Mouse (Mus musculus): ENCODE results near the gene Nrxn1. TPM values are rescaled to one million over a fixed set of nuclear protein-coding genes. Genes with fewer than 3 reads are reported as not detected.

Nrxn1 gene
- total and polyA plus RNA-seq, 3 experiments: not detected

- TF ChIP-seq MEF2A (IDR thresholded peaks at IDR 0.05; ENCODE audit: extremely low read depth, insufficient replicate concordance, low read depth, low read length, poor library complexity, severe bottlenecking) (no peak), USF1 (IDR thresholded peaks at IDR 0.05; ENCODE audit: low read depth, low read length) (no peak), JUND (IDR thresholded peaks at IDR 0.05; ENCODE audit: low read depth, low read length) (no peak), RAD21 (IDR thresholded peaks at IDR 0.05; ENCODE audit: low read depth, low read length) (no peak), KAT2A (conservative IDR thresholded peaks at IDR 0.05; ENCODE audit: low read depth, low read length) (no peak), POLR2AphosphoS5 (IDR thresholded peaks at IDR 0.05; ENCODE audit: borderline replicate concordance, low read depth, low read length) (no peak), MYB (IDR thresholded peaks at IDR 0.05; ENCODE audit: low read depth, low read length) (no peak), CHD1 (IDR thresholded peaks at IDR 0.05; ENCODE audit: low read depth, low read length) (no peak), E2F4 (IDR thresholded peaks at IDR 0.05; ENCODE audit: borderline replicate concordance, low read depth, low read length) (no peak), RCOR1 (IDR thresholded peaks at IDR 0.05; ENCODE audit: low read depth, low read length) (no peak)
- DNase-seq (ENCODE audit: low read depth, low spot score): no peak
- H3K27ac ChIP-seq (ENCODE audit: control insufficient read depth, low read depth, low read length): no peak overlapping the region
- H3K36me3 ChIP-seq (ENCODE audit: control insufficient read depth in 1 of 2, insufficient read depth in 2 of 2, low read length in 2 of 2): no peaks in the 10 kb centered on the region
- H3K9me3 ChIP-seq (replicated peaks; ENCODE audit: insufficient read depth, low read length): no peaks in the 10 kb centered on the region
- no peak overlapping the region for H3K4me3 ChIP-seq (ENCODE audit: control insufficient read depth in 1 of 2, insufficient read depth in 1 of 2, low read depth in 2 of 2, low read length in 2 of 2)
- no peaks in the 10 kb centered on the region for H3K27me3 ChIP-seq (ENCODE audit: control insufficient read depth in 1 of 2, insufficient read depth in 2 of 2, low read length in 2 of 2)
- no peaks in the 10 kb centered on the region for H3K79me2 ChIP-seq (ENCODE audit: control insufficient read depth, insufficient read depth, low read length, poor library complexity)
- H3K4me1 ChIP-seq (ENCODE audit: control insufficient read depth in 1 of 2, insufficient read depth in 2 of 2, low read length in 2 of 2): no peaks in the 10 kb centered on the region
- H3K9ac ChIP-seq (ENCODE audit: control insufficient read depth, low read depth, low read length, poor library complexity, severe bottlenecking): no peak overlapping the region
Measured at GRCm38 (mm10) chr17:90906118-90907093, 186.5 kb downstream of the Nrxn1 start.

GRCm38 (mm10) chr17:90905143-90905542, 187.7 kb downstream of the Nrxn1 start:
- Histone ChIP-seq H3K79me2 (ENCODE audit: control insufficient read depth, insufficient read depth, low read length, poor library complexity) (no peaks in the 10 kb centered on the region), H3K4me3 (ENCODE audit: control insufficient read depth in 1 of 2, insufficient read depth in 1 of 2, low read depth in 2 of 2, low read length in 2 of 2) (no peak overlapping the region), H3K4me1 (ENCODE audit: control insufficient read depth in 1 of 2, insufficient read depth in 2 of 2, low read length in 2 of 2) (no peaks in the 10 kb centered on the region), H3K27me3 (ENCODE audit: control insufficient read depth in 1 of 2, insufficient read depth in 2 of 2, low read length in 2 of 2) (no peaks in the 10 kb centered on the region), H3K36me3 (ENCODE audit: control insufficient read depth in 1 of 2, insufficient read depth in 2 of 2, low read length in 2 of 2) (no peaks in the 10 kb centered on the region), H3K9me3 (replicated peaks; ENCODE audit: insufficient read depth, low read length) (no peaks in the 10 kb centered on the region), H3K27ac (ENCODE audit: control insufficient read depth, low read depth, low read length) (no peak overlapping the region), H3K9ac (ENCODE audit: control insufficient read depth, low read depth, low read length, poor library complexity, severe bottlenecking) (no peak overlapping the region)
- TF ChIP-seq MAZ (IDR thresholded peaks at IDR 0.05; ENCODE audit: low read depth, low read length) (no peak), BHLHE40 (IDR thresholded peaks at IDR 0.05; ENCODE audit: borderline replicate concordance, low read depth, low read length) (no peak), MYC (IDR thresholded peaks at IDR 0.05; ENCODE audit: low read depth, low read length) (no peak), TBP (IDR thresholded peaks at IDR 0.05; ENCODE audit: low read depth, low read length) (no peak), MXI1 (IDR thresholded peaks at IDR 0.05; ENCODE audit: low read depth, low read length) (no peak), POLR2A (IDR thresholded peaks at IDR 0.05; ENCODE audit: control insufficient read depth in 1 of 2, insufficient read depth in 1 of 2, low read depth in 1 of 2, low read length in 2 of 2, poor library complexity in 1 of 2) (no peak), SIN3A (IDR thresholded peaks at IDR 0.05; ENCODE audit: low read length) (no peak), ELF1 (IDR thresholded peaks at IDR 0.05; ENCODE audit: low read depth, low read length) (no peak), SMC3 (IDR thresholded peaks at IDR 0.05; ENCODE audit: low read depth, low read length) (no peak), E2F4 (IDR thresholded peaks at IDR 0.05; ENCODE audit: borderline replicate concordance, low read depth, low read length) (no peak), ZC3H11A (IDR thresholded peaks at IDR 0.05; ENCODE audit: low read depth, low read length) (no peak), KAT2A (conservative IDR thresholded peaks at IDR 0.05; ENCODE audit: low read depth, low read length) (no peak)
- no peak for DNase-seq (ENCODE audit: low read depth, low spot score)

Data from MEL (cell line).